Mouse (Mus musculus): ENCODE data around the gene Vmn2r59.

DNA sequence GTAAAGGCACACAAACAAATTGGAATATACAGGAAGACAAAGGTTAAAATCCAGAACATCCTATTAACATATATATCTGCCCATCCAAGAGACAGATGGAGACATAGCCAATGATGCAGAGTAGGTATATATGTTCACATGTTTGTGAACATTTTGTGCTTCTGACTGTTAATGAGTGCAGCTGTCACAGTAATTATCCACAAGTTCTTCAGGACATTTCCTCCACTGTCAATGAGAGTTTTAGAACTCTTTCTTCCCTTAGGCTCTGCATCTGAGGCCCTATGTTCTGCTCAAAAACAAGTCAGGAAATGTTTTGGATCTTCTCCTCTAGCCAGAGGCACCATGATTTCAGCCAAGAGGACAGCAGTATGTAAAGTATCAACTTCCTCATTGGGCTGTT, at the start of gene Vmn2r59:
- TF ChIP-seq GATA1 (IDR thresholded peaks at IDR 0.05; ENCODE audit: low read length) (no peak), TAL1 (IDR thresholded peaks at IDR 0.05; ENCODE audit: low read length) (no peak)
